Mouse (Mus musculus) liver, adult 2 months (tissue): ENCODE measurements around the gene Pxmp2.

ENCODE experiments used
- CTCF ChIP-seq: fragments of 200-500 bp; IDR thresholded peaks from 2 replicates; pipeline ENCODE4 v1.5.1; 2011; ENCODE audit warnings: low read depth, low read length, control low read depth
- POLR2A ChIP-seq: fragments of 200-500 bp; IDR thresholded peaks from 2 replicates; pipeline ENCODE4 v1.6.1; 2011; ENCODE audit warnings: low read length, control low read depth; ENCODE audit not compliant: insufficient read depth; ENCODE audit errors: extremely low read depth

DNA sequence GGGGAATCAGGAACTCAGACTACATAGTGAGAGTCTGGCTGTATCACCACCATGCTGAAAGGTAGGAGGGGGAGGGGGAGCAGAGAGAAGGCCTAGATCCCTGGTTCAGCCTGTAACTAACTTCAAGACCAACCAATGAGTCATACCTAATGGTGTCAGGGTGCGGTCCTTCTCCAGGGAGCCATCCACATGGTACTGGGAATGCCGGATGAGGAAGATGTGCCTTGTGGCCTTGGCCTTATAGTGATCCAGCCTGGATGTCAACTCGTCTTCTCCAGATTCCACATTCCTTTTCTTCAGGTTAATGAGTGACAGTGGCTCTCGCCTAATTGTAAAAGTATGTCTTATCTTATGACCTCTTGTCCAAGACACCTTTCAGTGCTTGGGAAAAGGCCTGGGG, 19.0 kb downstream of the Pxmp2 start:
- no peak for TF ChIP-seq CTCF
- no peak for TF ChIP-seq POLR2A
